Mouse (Mus musculus) bone marrow macrophage, adult 2 months (primary cell): ENCODE data around the gene Hesx1.

ENCODE experiments used
- CTCF ChIP-seq: IDR thresholded peaks from 2 replicates; pipeline ENCODE4 v1.5.1; 2012; ENCODE audit warnings: low read depth, mild to moderate bottlenecking, low read length, moderate library complexity
- POLR2A ChIP-seq: IDR thresholded peaks from 2 replicates; pipeline ENCODE4 v1.6.1; 2012; ENCODE audit warnings: mild to moderate bottlenecking, low read depth, low read length, borderline replicate concordance

DNA sequence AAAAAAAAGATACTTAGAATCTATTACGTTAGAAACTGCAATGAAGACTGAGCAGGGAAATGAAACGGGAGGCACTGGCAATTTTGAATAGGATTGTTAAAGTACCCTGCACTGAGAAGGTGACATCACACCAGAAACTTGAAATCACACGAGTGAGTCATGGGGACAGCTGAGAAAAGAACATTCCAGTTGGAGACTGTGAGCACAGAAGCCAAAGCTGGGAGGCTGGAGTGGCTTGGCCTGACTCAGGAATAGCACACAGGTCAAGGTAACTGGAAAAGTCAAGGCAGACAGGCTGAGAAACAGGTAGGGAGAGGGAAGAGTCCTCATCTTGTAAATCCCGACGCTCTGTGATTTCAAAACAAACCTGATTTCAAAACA is 12.1 kb upstream of the Hesx1 start:
- TF ChIP-seq CTCF (no peak), POLR2A (no peak)
